Mouse (Mus musculus): ENCODE results near the gene Stil. TPM values are rescaled to one million over a fixed set of nuclear protein-coding genes. Genes with fewer than 3 reads are reported as not detected.

Gene Stil
- total RNA-seq, 2 experiments from 2014 or later: 0.40 to 0.57 TPM

DNA sequence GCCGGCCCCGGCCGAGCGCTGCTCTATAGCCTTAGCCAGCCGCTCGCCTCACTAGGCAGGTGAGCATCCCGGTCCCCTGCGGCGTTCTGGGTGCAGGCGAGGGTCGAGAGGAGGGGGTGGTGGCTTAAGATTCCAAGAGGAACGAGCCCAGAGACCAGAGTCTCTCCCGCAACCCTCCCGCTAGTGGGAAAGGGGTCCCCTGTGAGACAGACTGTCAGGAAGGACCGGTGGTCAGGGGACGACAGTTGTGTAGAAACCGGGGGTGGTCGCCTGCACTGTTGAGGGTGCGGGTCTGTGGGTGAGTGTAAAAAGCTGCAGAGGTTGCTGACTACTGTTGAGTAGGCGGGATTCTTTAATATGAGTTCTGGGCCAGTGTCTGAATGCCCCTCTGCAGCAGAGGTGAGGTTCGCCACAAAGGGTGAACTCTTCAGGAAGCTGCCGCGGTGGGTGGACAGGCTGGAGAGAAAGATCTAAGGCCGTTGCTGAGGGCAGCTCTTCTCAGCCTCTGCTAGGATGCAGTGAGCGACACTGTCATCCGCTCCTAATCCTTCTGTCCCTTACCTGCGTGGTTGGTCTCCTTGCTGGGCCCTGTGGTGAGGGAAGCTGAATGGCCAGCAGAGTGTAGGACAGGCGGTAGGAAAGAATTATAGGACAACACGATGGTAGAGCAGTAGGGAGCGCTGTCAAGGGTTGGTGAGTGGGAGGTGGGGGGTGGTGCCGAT is 63.7 kb downstream of the Stil start:
- no peak for DNase-seq (ENCODE audit: low spot score in 2 of 2)
- intact Hi-C loops (cut with DNase I): no loop called here

DNA sequence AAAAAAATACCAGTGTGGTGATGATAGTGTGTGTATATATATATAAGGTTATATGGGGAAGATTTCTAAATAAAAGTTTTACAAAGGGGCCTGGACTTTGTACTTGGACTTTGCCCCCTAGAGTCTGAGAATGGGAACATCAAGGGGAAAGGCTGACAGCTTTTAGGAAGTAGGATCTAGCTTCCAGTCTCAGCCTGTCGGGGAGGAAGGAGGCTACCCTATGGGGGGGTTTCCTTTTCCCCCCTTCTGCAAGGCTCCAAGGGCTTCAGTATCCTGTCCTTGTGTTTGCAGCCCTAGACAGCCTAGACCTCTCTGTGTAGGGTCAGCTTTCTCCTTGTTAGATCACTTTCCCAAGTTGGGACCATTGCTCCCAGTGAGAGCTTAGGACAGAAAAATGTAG is 71.7 kb downstream of the Stil start:
- no peak for DNase-seq (ENCODE audit: low spot score in 2 of 2)
- intact Hi-C loops (cut with DNase I): no loop called here

DNA sequence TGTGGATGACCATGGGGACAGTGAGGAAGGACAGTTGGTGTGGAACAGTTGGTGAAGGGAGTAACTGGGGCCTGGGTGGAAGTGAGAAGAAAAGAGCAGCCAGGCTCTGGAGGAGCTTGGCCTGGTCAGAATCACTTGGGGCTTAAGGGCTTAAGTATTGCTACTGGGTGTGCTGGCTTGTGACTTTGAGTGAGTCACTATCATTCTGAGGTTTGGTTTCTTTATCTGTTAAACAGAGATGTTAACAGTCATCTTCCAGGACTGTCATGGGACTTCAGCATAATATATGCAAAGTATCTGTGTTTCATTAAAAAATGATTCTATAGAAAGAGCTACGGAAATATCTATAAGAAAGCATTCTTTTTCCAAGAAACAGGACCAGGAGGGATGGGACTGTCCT is 74.8 kb downstream of the Stil start:
- intact Hi-C loops (cut with DNase I): no loop called here
- DNase-seq (ENCODE audit: low spot score in 2 of 2): no peak

DNA sequence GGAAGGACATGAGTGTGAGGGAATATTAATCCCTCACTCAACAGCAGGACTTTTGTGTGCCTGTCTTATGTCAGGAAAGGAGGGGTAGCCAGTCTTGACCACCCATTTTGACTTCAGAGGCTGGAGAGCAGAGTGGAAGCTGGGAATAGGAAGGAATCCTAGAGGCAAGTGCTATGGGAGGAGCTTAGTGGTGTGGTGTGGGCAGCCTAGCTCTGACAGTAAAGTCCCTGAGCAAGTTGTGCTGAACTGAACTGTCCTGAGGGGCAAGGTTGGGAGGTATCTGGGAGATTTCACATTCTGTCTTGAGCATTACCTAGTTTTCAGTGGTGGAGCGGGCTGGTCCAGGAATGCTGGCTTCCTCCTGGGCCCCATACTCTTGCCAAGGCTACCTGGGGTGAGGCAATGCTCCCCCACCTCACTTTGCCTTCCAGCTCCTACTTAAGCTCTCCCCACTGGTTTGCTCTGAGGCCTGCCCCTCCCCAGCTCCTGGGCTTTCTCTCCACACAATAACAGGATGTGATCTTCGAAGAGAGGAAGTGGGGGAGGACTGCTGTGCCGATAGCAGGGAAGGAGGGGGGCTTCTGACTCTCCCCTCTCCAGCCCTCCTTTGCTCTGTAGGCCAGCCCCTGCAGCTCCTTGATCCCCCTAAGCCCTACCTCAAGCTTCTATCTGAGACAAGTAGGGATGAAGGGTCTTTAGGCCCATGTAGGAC is 75.4 kb downstream of the Stil start:
- no peak for DNase-seq (ENCODE audit: low spot score in 2 of 2)
- intact Hi-C loops (cut with DNase I): no loop called here

DNA sequence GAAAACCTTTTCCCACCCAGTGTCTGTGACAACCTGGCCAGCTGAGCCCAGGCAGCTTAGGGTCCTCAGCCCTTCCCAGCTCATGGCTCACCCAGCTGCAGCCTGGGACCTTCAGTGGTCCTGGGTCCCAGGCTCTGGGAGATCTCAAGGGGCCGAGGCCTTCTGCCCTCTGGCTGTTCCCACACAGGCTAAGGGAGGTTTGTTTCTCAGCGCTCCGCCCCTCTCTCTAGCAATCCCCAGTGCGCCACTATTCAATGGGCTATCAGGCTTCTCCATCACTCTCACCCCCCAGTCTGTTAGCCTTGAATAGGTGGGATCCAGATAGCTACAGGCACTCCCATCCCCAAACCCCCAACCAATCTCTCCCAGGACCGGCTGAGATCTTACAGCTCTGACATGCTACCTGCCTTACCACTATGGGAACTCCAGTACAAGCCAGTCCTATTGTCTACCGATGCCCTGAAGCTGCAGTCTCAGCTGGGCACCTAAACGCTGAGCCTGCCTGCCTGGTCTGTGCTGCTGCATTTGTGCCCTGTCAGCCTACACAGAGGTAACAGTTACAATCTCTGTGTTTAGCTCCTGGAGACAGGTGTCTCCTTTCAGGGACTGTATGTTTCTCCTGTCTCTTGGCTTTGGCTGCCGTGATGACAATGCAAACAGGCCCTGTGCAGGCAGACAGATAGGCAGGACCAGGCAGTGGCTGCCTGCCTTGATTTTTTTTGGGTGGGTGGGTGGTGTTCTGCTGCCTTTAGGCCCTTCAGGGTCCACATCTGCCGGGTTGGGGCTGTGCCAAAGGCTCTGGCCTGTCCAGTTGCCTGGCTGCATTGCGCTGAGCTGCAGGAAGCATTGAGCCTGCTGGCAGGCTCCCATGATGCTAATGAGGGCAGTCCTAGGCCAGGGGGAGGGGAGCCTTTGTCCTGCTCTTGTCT is 79.2 kb downstream of the Stil start:
- intact Hi-C loops (cut with DNase I): no loop called here
- DNase-seq (ENCODE audit: low spot score in 2 of 2): no peak

DNA sequence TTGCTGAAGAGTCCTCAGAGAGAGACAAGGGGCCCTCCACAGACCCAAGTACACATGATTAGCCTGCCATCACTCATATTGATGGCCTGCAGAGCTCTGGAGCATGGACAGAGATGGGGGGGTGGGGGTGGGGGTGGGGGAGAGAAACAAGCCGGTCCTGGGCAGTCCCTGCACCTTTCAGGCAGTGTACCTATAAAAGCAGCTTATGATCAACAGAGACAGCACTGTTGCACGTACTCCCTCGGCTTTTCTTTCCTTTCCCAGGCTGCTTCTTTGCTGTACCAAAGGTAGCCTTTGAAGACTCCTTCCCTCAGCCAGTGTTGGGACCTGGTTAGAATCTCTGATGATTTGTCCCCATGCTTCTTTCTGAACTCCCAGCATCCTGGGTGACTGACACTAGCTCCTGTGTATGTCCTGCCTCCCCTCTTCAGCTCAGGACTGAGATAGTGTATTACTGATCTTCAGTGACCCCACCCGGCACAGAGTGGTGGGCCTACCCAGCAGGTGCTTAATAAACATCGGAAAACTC is 79.9 kb downstream of the Stil start:
- intact Hi-C loops (cut with DNase I): no loop called here

DNA sequence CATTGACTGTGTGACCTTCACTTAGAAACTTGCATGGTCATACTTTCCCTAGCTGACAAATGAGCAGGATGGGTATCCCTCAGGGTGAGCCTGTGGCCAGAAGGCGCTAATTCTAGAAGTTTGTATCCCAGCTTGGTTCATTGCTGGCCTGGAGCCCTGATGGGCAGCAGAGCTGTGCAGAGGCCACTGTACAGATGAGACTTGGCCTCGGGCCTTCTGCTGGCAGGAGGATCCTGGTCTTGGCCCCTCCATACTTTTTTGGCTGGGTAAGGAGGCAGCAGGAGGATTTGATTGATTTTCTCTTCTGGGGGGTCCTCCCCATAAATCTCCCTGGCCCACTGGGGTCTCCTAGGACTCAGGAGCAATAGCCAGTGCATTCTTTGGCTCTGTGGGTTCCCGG is 83.1 kb downstream of the Stil start:
- no peak for DNase-seq (ENCODE audit: low spot score in 2 of 2)
- intact Hi-C loops (cut with DNase I): no loop called here

More for the DNA sequence above, 79.9 kb downstream of the Stil start:
- no peak for DNase-seq (ENCODE audit: low spot score in 2 of 2)

DNA sequence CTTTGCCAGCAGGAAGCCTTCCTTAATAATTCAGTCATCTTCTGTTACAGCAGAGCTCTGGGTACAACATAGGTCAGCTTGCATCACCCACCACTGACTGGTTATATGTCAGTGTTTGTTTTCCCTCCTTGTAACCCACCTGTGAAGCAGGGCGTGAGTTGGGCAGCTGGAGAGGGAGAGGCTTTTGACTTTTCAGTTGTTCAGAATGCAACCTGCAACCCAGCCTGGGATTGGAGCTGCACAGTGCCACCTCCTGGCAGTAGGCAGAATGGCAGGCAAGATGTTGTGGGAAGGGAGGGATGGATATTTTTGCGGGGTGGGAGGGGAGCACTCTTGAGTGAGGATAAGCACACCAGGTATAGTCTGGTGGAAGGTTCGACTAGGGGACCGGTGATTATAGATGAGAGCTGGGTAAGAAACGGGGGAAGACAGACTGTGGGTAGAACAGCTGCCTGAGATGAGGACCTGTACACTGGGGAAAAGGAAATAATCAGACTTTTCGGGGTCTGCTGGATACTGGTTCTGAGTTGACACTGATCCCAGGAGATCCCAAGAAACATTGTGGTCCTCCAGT is 85.7 kb downstream of the Stil start:
- DNase-seq (ENCODE audit: low spot score in 2 of 2): peak; percentile 57 to 60
- intact Hi-C loops (cut with DNase I): loop anchor here (5.0 kb wide), 1 partner anchor 38 kb away; no protein-coding TSS in a partner anchor

DNA sequence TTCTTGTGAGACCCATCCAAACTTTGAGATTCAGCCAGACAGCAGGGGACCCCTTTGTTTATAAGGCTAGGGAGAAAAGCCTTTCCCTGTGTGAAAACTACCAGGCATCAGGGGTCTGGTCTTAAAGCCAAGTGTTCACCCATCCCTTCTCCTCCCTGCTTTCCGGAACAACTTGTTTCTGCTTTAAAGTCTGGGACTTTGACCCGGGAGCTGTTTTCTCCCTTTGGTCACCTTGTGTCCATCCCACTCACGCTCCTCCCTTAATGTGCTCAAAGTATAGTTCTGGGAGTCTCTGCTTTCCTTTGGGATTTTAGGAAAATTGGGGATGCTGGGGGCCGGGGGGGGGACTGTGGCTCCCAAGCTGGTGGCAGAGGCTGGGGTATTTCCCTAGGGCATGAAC is 86.3 kb downstream of the Stil start:
- intact Hi-C loops (cut with DNase I): loop anchor here (5.0 kb wide), 1 partner anchor 39 kb away; no protein-coding TSS in a partner anchor

DNA sequence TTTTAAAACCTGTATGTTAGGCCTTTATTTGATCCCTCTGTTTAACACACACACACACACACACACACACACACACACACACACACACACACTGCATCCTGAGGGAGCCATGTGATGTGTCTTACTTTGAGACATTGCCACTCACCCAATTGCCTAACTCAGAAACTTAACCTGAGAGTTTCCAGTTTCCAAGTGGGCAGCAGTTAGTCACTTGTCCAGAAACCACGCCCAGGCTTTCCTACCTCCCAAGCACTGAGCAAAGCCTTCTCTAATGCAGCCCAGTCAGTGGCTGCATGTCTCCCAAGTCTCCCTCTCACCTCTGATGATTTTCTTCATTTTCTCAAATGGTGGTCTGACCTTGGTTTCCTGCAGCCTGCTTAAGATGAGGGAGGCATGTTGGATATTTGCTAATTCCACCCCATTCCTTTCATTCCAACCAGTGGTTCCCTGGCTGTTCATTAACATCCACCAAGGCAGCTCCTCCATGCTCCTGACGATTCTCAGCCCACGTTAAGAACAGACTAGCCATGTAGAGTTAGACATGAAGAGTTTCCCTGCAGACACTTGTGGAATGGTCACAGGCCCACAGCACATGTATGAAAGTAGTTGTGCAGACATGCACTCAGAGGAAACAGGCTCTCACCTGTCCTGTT is 86.9 kb downstream of the Stil start:
- no peak for DNase-seq (ENCODE audit: low spot score in 2 of 2)
- intact Hi-C loops (cut with DNase I): loop anchor here (5.0 kb wide), 1 partner anchor 40 kb away; no protein-coding TSS in a partner anchor

More for the DNA sequence above, 86.3 kb downstream of the Stil start:
- no peak for DNase-seq (ENCODE audit: low spot score in 2 of 2)

DNA sequence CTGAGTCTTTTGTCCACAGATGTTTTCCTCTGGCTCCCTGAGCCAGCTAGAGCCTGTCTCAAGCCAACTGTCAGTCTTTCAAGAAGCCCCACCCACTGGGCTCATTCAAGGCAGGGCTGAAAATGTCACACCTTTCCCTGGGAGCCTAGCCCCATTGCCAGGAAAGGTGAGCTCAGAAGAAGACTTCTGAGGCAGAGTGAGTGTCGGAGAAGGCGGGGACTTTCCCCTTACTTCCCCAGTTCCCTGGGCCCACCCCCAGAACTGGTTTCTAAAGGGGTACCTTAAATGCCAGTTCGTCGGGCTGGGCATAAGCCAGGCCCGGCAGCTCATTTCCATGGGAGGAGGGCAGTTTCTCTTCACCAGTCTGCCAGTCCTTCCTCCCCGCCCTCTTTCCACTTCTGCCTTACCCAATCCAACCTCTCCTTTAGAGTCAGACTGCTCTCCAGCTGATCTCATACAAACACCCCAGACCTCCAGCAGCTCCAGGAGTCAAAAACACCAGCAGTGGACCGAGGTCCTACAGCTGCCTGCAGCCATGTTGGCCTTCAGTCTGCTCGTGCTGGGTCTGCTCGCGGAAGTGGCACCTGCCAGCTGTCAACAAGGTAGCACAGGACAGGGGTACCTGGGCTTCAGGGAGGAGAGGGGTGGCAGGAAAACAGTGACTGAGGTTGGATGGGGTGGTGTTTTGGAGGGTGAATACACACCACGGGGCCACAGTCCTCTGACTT is 88.8 kb downstream of the Stil start, which contains the start of gene Pdzk1ip1:
TSS of gene Pdzk1ip1 (plus strand) at position 98 of the 728 bp plus-strand sequence.
- DNase-seq (ENCODE audit: low spot score in 2 of 2): no peak
- intact Hi-C loops (cut with DNase I): loop anchor here (5.0 kb wide), 1 partner anchor 41 kb away; no protein-coding TSS in a partner anchor

DNA sequence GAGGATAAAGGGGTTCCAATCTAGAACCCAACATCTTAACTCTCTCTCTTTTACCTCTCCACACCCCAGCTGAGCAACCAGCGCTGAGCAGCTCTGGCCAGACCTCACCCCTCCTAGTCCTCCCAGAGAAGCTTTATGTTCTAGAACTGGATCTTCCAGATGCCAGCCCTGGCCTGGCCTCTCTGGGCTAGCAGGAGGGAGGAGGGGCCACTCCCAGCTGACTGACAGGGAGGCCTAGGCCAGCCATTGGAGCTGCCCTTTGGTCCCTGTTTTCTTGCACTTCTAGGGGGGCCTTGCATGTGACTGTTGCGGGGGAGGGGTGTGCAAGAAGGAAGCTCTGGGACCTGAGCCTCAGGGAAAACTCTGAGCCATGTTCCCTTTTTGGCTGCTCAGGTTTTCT is 90.6 kb downstream of the Stil start:
- intact Hi-C loops (cut with DNase I): no loop called here

DNA sequence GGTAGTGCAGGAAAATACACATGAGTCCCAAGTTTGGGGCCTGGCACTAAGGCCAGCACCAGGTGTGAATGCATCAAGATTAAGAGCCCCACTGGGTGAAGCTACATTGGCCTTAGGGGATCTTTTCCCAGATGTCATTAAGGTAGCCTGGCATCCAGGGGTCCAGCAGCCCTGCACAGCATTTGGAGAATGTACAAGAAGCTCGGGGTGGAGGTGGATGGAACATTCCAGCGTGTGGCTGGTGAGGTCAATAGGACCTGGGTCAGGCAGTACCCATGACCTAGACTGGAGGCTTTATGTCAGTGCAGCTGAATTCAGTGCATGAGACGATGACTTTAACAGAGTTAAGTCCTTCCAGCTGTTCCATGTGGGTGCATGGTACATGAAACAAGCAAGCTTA is 91.8 kb downstream of the Stil start:
- DNase-seq (ENCODE audit: low spot score in 2 of 2): no peak
- intact Hi-C loops (cut with DNase I): no loop called here

More for the DNA sequence above, 90.6 kb downstream of the Stil start:
- DNase-seq (ENCODE audit: low spot score in 2 of 2): no peak

Other genes starting within 250 kb of the Stil start
- gene Gm12830, start 178.4 kb upstream of the Stil start, total RNA-seq (2021): not detected
- under 1 TPM; 0.30 to 0.48 TPM for gene Foxd2, start 91.3 kb upstream of the Stil start, total RNA-seq (2021)
- not detected for gene Foxe3, start 74.1 kb upstream of the Stil start, total RNA-seq (2021)
- 100 to 1,000 TPM; 115 to 122 TPM for gene Cmpk1, start 12.9 kb upstream of the Stil start, total RNA-seq (2021)
- 1 to 10 TPM; 2.3 to 2.7 TPM for gene Tal1, start 56.3 kb downstream of the Stil start, total RNA-seq (2021)
- gene Pdzk1ip1, start 88.5 kb downstream of the Stil start, total RNA-seq (2021): under 1 TPM in 1 of 2 experiments, not detected in 1; 0.44 TPM
- 10 to 100 TPM; 15.1 to 16.1 TPM for gene Cyp4x1, start 134.1 kb downstream of the Stil start, total RNA-seq (2021)
- gene Cyp4a29, start 241.9 kb downstream of the Stil start, total RNA-seq (2021): not detected